Mouse (Mus musculus) CH12.LX (cell line): ENCODE measurements at regions not wholly inside any gene's neighbourhood (a gene's known extent, or its start where the extent isn't known, plus 50 kb on each side); places are given as distances from the start of the nearest gene placed in this dataset.

Experiments used
- CTCF ChIP-seq, 2 experiments: IDR thresholded peaks in 1 of 2; conservative IDR thresholded peaks in 1 of 2; 2 replicates each; pipeline ENCODE4 v1.5.1; 2011 to 2012; ENCODE audit warnings: low read depth in 2 of 2, low read length in 2 of 2, improper control_type of control experiment in 1 of 2, inconsistent platforms in 1 of 2, mild to moderate bottlenecking in 1 of 2, moderate library complexity in 1 of 2
- MAX ChIP-seq: IDR thresholded peaks from 2 replicates; pipeline ENCODE4 v1.6.1; 2011; ENCODE audit warnings: low read length, improper control_type of control experiment
- SMC3 ChIP-seq: IDR thresholded peaks from 2 replicates; pipeline ENCODE4 v1.6.1; 2011; ENCODE audit warnings: low read depth, low read length, improper control_type of control experiment
- ZMIZ1 ChIP-seq: IDR thresholded peaks from 2 replicates; pipeline ENCODE4 v1.6.1; 2012; ENCODE audit warnings: low read depth, mild to moderate bottlenecking, inconsistent platforms, low read length, improper control_type of control experiment

DNA sequence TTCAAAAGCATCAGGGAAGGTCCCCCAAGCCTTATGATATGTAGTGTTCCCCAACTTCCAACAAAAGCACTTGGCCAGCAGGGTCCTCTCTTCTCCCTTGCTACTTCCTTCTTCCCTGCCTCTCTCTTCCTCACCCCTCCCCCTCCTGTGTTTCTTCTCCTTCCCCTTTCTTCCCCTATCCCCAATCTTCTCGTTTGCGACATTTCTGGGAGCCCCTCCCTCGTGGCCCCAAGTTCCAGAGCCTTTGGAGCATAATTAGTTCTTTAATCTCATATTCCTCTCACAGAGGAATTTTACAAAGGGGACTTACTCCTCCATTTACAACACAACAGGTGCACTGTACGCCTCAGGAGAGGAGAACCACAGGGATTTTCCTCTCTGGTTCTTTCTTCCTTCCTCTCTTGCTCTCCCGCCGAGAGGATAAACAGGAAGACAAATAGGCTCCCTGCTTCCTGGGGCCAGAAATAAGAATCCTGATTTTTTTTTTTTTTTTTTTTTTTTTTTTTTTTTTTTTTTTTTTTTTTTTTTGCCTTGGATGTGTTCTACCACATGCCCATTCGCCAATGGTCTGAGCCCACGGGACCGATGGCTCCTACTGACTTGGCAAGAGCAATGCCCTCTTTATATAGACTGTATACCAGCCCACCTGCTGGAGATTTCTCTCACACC is 578.4 kb upstream of the Gm10131 start:
- TF ChIP-seq CTCF (conservative IDR thresholded peaks at IDR 0.05 in 1 of 2, IDR thresholded peaks at IDR 0.05 in 1 of 2; ENCODE audit: low read depth in 2 of 2, low read length in 2 of 2) (no peak), SMC3 (no peak), MAX (no peak), ZMIZ1 (no peak)
